Mouse (Mus musculus): Measurements from ENCODE around the gene 6030408B16Rik. TPM values are rescaled to one million over a fixed set of nuclear protein-coding genes. Genes with fewer than 3 reads are reported as not detected.
"Not testable (repeated sequence)": the region's sequence is repeated elsewhere in the genome, so short reads cannot be mapped to it uniquely, and the experiment has no call there.

The 6030408B16Rik gene
- total RNA-seq, 2 experiments from 2014 or later, result not detected

- ATAC-seq (replicated peaks; ENCODE audit: low FRiP score, poor library complexity, severe bottlenecking), result no peak
These were observed 24.2 kb downstream of the 6030408B16Rik start for GRCm38 (mm10) chr15:101316913-101317813.

- ATAC-seq (replicated peaks; ENCODE audit: low FRiP score, poor library complexity, severe bottlenecking), result no peak
These were observed 24.9 kb downstream of the 6030408B16Rik start for GRCm38 (mm10) chr15:101317814-101318500.

- ATAC-seq (replicated peaks; ENCODE audit: low FRiP score, poor library complexity, severe bottlenecking), result no peak
These were observed 26.1 kb downstream of the 6030408B16Rik start for GRCm38 (mm10) chr15:101318889-101319765.

- ATAC-seq (replicated peaks; ENCODE audit: low FRiP score, poor library complexity, severe bottlenecking), result no peak
These were observed 27.1 kb downstream of the 6030408B16Rik start for GRCm38 (mm10) chr15:101320010-101320617.

GRCm38 (mm10) chr15:101320618-101321041 lies 27.6 kb downstream of the 6030408B16Rik start:
- no peak for ATAC-seq (replicated peaks; ENCODE audit: low FRiP score, poor library complexity, severe bottlenecking)

GRCm38 (mm10) chr15:101321126-101321525 lies 28.1 kb downstream of the 6030408B16Rik start:
- ATAC-seq (replicated peaks; ENCODE audit: low FRiP score, poor library complexity, severe bottlenecking), result no peak

GRCm38 (mm10) chr15:101322106-101322505 lies 29.1 kb downstream of the 6030408B16Rik start:
- ATAC-seq (replicated peaks; ENCODE audit: low FRiP score, poor library complexity, severe bottlenecking), result no peak

GRCm38 (mm10) chr15:101322640-101323039 lies 29.6 kb downstream of the 6030408B16Rik start:
- no peak for ATAC-seq (replicated peaks; ENCODE audit: low FRiP score, poor library complexity, severe bottlenecking)

GRCm38 (mm10) chr15:101323511-101323910 lies 30.5 kb downstream of the 6030408B16Rik start:
- ATAC-seq (replicated peaks; ENCODE audit: low FRiP score, poor library complexity, severe bottlenecking), result no peak

GRCm38 (mm10) chr15:101324409-101324808 lies 31.4 kb downstream of the 6030408B16Rik start:
- not testable (repeated sequence) for ATAC-seq (replicated peaks; ENCODE audit: low FRiP score, poor library complexity, severe bottlenecking)

GRCm38 (mm10) chr15:101325991-101326534 lies 33.1 kb downstream of the 6030408B16Rik start:
- no peak for ATAC-seq (replicated peaks; ENCODE audit: low FRiP score, poor library complexity, severe bottlenecking)

GRCm38 (mm10) chr15:101327282-101327681 lies 34.3 kb downstream of the 6030408B16Rik start:
- peak; percentile 10; the same call in 1 of the 2 replicates for ATAC-seq (replicated peaks; ENCODE audit: low FRiP score, poor library complexity, severe bottlenecking)

GRCm38 (mm10) chr15:101328876-101329563 lies 36.0 kb downstream of the 6030408B16Rik start:
- ATAC-seq (replicated peaks; ENCODE audit: low FRiP score, poor library complexity, severe bottlenecking), result no peak

- ATAC-seq (replicated peaks; ENCODE audit: low FRiP score, poor library complexity, severe bottlenecking), result no peak
These were observed 36.5 kb downstream of the 6030408B16Rik start for GRCm38 (mm10) chr15:101329564-101329892.

GRCm38 (mm10) chr15:101331090-101331489 lies 38.1 kb downstream of the 6030408B16Rik start:
- no peak for ATAC-seq (replicated peaks; ENCODE audit: low FRiP score, poor library complexity, severe bottlenecking)

- no peak for ATAC-seq (replicated peaks; ENCODE audit: low FRiP score, poor library complexity, severe bottlenecking)
These were observed 39.4 kb downstream of the 6030408B16Rik start for GRCm38 (mm10) chr15:101332370-101332769.

- no peak for ATAC-seq (replicated peaks; ENCODE audit: low FRiP score, poor library complexity, severe bottlenecking)
These were observed 40.2 kb downstream of the 6030408B16Rik start for GRCm38 (mm10) chr15:101333165-101333564.

GRCm38 (mm10) chr15:101333648-101334047 lies 40.6 kb downstream of the 6030408B16Rik start:
- ATAC-seq (replicated peaks; ENCODE audit: low FRiP score, poor library complexity, severe bottlenecking), result no peak

Measured in erythroblast, adult 5-6 weeks (primary cell).